Mouse (Mus musculus): Measurements from ENCODE around the gene Bysl. TPM values are rescaled to one million over a fixed set of nuclear protein-coding genes. Genes with fewer than 3 reads are reported as not detected.
"Not testable (repeated sequence)": the region's sequence is repeated elsewhere in the genome, so short reads cannot be mapped to it uniquely, and the experiment has no call there.

Bysl gene
- 43.1 and 45.9 TPM in 2 replicates for polyA plus RNA-seq (2014; fragmentation: Nextera tagmentation; extraction: Ambion mirVana)

DNA sequence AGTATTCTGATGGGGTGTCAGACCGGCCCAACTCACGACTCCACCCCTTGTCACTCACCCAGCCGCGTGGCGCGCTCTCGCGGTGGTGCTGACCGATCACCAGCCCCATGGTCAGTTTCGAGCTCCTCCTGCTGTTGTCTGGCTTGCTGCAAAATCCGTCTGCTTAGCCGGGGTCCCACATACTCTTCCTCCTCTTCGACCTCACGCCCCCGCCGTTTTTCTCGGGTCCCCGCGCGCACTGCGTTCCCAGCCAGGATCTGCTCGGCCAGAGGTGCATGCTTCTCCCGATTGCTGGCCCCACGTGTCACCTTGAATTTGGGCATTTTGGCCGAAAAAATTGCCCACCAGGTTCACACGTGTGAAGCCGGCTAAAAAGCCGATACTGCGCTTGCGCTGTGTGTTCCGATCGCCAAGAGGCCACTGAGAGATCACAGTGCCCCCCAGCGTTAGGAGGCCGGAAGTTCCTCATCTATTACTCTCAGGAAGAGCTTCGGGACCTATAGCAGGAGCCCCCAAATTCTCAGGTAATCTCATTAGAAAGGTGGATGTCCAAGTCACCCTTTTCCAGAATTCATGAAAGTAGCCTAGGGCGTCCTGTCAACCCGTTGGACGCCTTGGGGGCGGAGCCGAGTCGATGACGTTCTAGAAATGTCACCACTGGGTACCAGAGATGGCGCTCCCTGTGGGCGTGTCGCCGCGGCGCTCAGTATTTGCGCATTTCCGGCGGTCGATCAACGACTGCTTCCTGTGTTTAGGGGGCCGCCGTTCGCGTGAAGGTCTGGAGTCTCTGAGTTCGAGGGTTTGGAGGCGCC is at the start of gene Bysl, which contains the start of the genes Med20 and Gm20517:
TSS of gene Bysl (minus strand) at position 644 of the 812 bp plus-strand sequence.
TSS of gene Med20 (plus strand) at position 734 of the 812 bp plus-strand sequence.
TSS of gene Gm20517 (plus strand) at position 741 of the 812 bp plus-strand sequence.
- H3K36me3 ChIP-seq (ENCODE audit: control insufficient read depth, insufficient read depth, low read length) = peaks cover 36% of the 10 kb centered on the region
- under 1% methylated on average over 59 of the region's 59 CpGs for WGBS
- peak; percentile 99 for DNase-seq (ENCODE audit: low spot score)
- peak within 1 kb of the TSS; percentile 92 for H3K4me2 ChIP-seq
- peak within 1 kb of the TSS; percentile 87 for H3K27ac ChIP-seq (ENCODE audit: low read depth, low read length)
- H3K4me1 ChIP-seq (replicated peaks; ENCODE audit: control insufficient read depth, insufficient read depth, low read length) = peaks cover 31% of the 10 kb centered on the region
- peak within 1 kb of the TSS; percentile 76 for H3K4me3 ChIP-seq (ENCODE audit: low read depth, low read length)
- H3K9ac ChIP-seq (ENCODE audit: low read depth, low read length) = peak within 1 kb of the TSS; percentile 72
- peak; percentile 91 for ATAC-seq (replicated peaks; ENCODE audit: low FRiP score)
- no peaks in the 10 kb centered on the region for H3K9me3 ChIP-seq (ENCODE audit: control insufficient read depth, low read length)
- no peaks in the 10 kb centered on the region for H3K27me3 ChIP-seq (replicated peaks; ENCODE audit: control insufficient read depth, insufficient read depth, low read length)

DNA sequence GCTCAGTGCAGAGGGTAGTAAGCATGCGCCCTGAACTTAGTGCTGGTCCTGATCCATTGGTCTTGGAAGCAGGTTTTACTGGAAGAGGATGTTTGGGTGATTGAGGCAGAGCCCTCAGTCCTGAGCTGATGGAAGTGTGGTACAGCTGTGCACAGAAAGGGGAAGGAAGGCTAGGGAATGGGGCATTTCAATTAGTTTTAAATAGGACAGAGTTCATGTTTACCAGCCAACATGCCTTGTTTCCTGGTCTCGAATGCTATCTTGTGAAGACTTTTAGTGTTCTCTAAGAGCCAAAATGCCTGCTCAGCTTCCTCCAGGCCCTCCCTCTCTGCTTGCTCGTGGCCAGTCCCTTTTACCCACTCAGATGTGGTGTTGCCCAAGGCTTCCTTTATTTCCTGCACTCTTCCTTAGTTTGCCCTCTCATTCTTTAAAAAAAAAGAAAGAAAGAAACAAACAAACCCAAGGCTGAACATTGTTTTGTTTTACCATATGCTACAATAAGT is 47.5 kb upstream of the Bysl start:
- no peak overlapping the region for H3K9ac ChIP-seq (ENCODE audit: low read depth, low read length)
- 60% methylated on average over 3 of the region's 3 CpGs for WGBS
- no peak overlapping the region for H3K4me2 ChIP-seq
- H3K4me1 ChIP-seq (replicated peaks; ENCODE audit: control insufficient read depth, insufficient read depth, low read length) = no peaks in the 10 kb centered on the region
- H3K9me3 ChIP-seq (ENCODE audit: control insufficient read depth, low read length) = no peaks in the 10 kb centered on the region
- H3K27me3 ChIP-seq (replicated peaks; ENCODE audit: control insufficient read depth, insufficient read depth, low read length) = no peaks in the 10 kb centered on the region
- no peak for ATAC-seq (replicated peaks; ENCODE audit: low FRiP score)
- no peaks in the 10 kb centered on the region for H3K36me3 ChIP-seq (ENCODE audit: control insufficient read depth, insufficient read depth, low read length)
- no peak overlapping the region for H3K27ac ChIP-seq (ENCODE audit: low read depth, low read length)
- DNase-seq (ENCODE audit: low spot score) = no peak
- H3K4me3 ChIP-seq (ENCODE audit: low read depth, low read length) = no peak overlapping the region

DNA sequence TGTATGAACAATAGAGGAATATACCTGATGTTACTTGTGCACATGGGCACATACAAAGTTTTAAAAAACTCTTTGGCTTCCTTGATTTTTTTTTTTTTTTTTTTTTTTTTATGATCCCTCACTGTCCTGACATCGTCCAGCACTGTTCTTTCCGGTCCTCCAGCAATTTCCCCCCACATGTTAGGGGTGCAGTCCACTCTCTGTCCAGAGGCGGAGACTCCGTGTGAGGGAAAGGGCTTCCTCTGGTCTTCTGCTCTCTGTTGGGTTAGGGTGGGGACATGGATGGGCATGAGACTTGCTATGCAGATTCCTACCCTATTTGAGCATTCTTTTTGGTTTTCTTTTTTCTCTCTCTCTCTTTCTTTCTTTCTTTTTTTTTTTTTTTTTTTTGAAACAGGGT is 46.6 kb upstream of the Bysl start:
- H3K9me3 ChIP-seq (ENCODE audit: control insufficient read depth, low read length) = no peaks in the 10 kb centered on the region

DNA sequence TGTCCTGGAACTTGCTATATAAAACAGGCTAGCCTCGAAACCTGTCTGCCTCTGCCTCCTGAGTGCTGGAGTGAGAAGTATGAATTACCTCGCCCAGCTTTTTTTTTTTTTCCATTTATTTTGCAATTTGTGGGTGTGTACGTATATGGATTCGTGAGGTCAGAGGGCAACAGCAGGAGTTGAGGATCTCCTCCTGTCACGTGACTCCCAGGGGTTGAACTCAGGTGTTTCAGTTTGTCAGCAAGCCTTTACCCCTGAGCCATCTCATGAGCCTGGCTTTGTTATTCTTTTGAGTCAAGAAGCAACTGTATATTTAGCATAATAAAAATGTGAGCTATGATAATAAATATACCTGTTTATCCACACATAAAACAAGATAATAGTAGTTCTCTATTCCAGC is 44.4 kb upstream of the Bysl start:
- Histone ChIP-seq H3K36me3 (ENCODE audit: control insufficient read depth, insufficient read depth, low read length) (no peaks in the 10 kb centered on the region), H3K4me2 (no peak overlapping the region), H3K4me1 (replicated peaks; ENCODE audit: control insufficient read depth, insufficient read depth, low read length) (no peaks in the 10 kb centered on the region), H3K4me3 (ENCODE audit: low read depth, low read length) (no peak overlapping the region), H3K9ac (ENCODE audit: low read depth, low read length) (no peak overlapping the region), H3K9me3 (ENCODE audit: control insufficient read depth, low read length) (no peaks in the 10 kb centered on the region), H3K27ac (ENCODE audit: low read depth, low read length) (no peak overlapping the region), H3K27me3 (replicated peaks; ENCODE audit: control insufficient read depth, insufficient read depth, low read length) (no peaks in the 10 kb centered on the region)
- WGBS = 83% methylated on average over 5 of the region's 5 CpGs
- no peak for DNase-seq (ENCODE audit: low spot score)
- no peak for ATAC-seq (replicated peaks; ENCODE audit: low FRiP score)

More for the DNA sequence above, 46.6 kb upstream of the Bysl start:
- Histone ChIP-seq H3K27ac (ENCODE audit: low read depth, low read length) (no peak overlapping the region), H3K27me3 (replicated peaks; ENCODE audit: control insufficient read depth, insufficient read depth, low read length) (no peaks in the 10 kb centered on the region), H3K4me1 (replicated peaks; ENCODE audit: control insufficient read depth, insufficient read depth, low read length) (no peaks in the 10 kb centered on the region), H3K4me3 (ENCODE audit: low read depth, low read length) (no peak overlapping the region), H3K4me2 (no peak overlapping the region), H3K36me3 (ENCODE audit: control insufficient read depth, insufficient read depth, low read length) (no peaks in the 10 kb centered on the region), H3K9ac (ENCODE audit: low read depth, low read length) (no peak overlapping the region)
- DNase-seq (ENCODE audit: low spot score) (no peak), ATAC-seq (replicated peaks; ENCODE audit: low FRiP score) (no peak)
- WGBS = 80% methylated on average over 4 of the region's 4 CpGs

DNA sequence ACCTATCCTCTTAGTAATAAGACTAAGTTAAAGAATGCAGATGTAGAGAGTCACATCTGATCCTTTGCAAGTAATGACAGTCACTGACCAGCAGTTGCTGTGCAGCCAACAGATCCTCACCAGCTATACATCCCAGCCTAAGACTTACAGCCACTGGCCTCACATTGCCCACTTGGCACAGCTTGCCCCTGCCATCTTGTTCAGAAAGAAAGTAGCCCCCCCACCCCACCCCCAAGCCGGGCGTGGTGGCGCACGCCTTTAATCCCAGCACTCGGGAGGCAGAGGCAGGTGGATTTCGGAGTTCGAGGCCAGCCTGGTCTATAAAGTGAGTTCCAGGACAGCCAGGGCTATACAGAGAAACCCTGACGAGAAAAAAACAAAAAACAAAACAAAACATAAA is 43.1 kb upstream of the Bysl start:
- not testable (repeated sequence) for H3K4me3 ChIP-seq (ENCODE audit: low read depth, low read length); H3K9ac ChIP-seq (ENCODE audit: low read depth, low read length); H3K4me2 ChIP-seq; H3K27ac ChIP-seq (ENCODE audit: low read depth, low read length); H3K36me3 ChIP-seq (ENCODE audit: control insufficient read depth, insufficient read depth, low read length); ATAC-seq (replicated peaks; ENCODE audit: low FRiP score); H3K4me1 ChIP-seq (replicated peaks; ENCODE audit: control insufficient read depth, insufficient read depth, low read length); DNase-seq (ENCODE audit: low spot score); H3K9me3 ChIP-seq (ENCODE audit: control insufficient read depth, low read length); H3K27me3 ChIP-seq (replicated peaks; ENCODE audit: control insufficient read depth, insufficient read depth, low read length)
- WGBS = 93% methylated on average over 8 of the region's 8 CpGs

DNA sequence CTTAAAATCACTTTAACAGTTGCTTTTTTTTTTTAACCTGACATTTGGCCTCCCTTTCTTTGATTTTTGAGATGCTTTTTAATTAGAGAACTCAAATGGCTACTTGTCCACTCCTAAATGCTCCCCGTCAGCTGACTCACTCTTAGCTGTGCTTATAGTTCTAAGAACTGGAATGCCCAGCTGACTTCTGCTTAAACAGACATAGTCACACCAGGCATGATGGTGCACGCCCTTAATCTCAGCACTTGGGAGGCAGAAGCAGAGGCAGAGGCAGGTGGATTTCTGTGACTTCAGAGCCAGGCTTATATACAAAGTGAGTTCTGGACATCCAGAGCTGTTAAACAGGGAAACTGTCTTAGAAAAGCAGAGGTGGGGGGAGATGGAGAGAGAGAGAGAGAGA is 40.7 kb upstream of the Bysl start:
- H3K36me3 ChIP-seq (ENCODE audit: control insufficient read depth, insufficient read depth, low read length) = no peaks in the 10 kb centered on the region
- ATAC-seq (replicated peaks; ENCODE audit: low FRiP score) (no peak), DNase-seq (ENCODE audit: low spot score) (no peak)
- WGBS = 82% methylated on average over 2 of the region's 2 CpGs
- H3K4me1 ChIP-seq (replicated peaks; ENCODE audit: control insufficient read depth, insufficient read depth, low read length) = 0 out of 2 replicates have a peak, but pooled peaks cover 3% of the 10 kb centered on the region
- H3K27ac ChIP-seq (ENCODE audit: low read depth, low read length) = no peak overlapping the region
- no peaks in the 10 kb centered on the region for H3K9me3 ChIP-seq (ENCODE audit: control insufficient read depth, low read length)
- no peak overlapping the region for H3K4me2 ChIP-seq
- H3K9ac ChIP-seq (ENCODE audit: low read depth, low read length) = no peak overlapping the region
- H3K27me3 ChIP-seq (replicated peaks; ENCODE audit: control insufficient read depth, insufficient read depth, low read length) = no peaks in the 10 kb centered on the region
- H3K4me3 ChIP-seq (ENCODE audit: low read depth, low read length) = no peak overlapping the region

DNA sequence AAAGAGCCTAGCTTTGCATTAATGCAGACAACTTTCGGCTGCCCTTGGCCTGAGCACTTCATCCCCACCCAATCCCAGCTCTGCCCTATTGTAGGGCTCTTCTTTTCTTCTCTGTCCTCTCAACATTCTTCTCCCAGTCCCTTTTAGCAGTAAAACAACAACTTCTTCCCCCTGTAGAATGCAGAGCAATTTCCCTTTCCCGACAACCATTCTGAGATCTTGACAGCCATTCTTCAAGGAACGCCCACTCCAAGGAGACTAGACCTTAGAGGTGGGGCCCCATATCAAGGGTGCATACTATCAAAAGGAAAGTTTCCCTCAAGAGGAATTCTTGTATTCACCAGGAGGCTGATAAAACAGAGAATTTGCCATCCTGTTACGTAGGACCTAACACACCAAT is 37.7 kb upstream of the Bysl start:
- Histone ChIP-seq H3K4me3 (ENCODE audit: low read depth, low read length) (no peak overlapping the region), H3K9ac (ENCODE audit: low read depth, low read length) (no peak overlapping the region), H3K27me3 (replicated peaks; ENCODE audit: control insufficient read depth, insufficient read depth, low read length) (no peaks in the 10 kb centered on the region), H3K27ac (ENCODE audit: low read depth, low read length) (no peak overlapping the region), H3K4me2 (no peak overlapping the region), H3K9me3 (ENCODE audit: control insufficient read depth, low read length) (no peaks in the 10 kb centered on the region), H3K4me1 (replicated peaks; ENCODE audit: control insufficient read depth, insufficient read depth, low read length) (0 out of 2 replicates have a peak, but pooled peaks cover 3% of the 10 kb centered on the region), H3K36me3 (ENCODE audit: control insufficient read depth, insufficient read depth, low read length) (no peaks in the 10 kb centered on the region)
- ATAC-seq (replicated peaks; ENCODE audit: low FRiP score) (no peak), DNase-seq (ENCODE audit: low spot score) (no peak)
- 69% methylated on average over 4 of the region's 4 CpGs for WGBS

DNA sequence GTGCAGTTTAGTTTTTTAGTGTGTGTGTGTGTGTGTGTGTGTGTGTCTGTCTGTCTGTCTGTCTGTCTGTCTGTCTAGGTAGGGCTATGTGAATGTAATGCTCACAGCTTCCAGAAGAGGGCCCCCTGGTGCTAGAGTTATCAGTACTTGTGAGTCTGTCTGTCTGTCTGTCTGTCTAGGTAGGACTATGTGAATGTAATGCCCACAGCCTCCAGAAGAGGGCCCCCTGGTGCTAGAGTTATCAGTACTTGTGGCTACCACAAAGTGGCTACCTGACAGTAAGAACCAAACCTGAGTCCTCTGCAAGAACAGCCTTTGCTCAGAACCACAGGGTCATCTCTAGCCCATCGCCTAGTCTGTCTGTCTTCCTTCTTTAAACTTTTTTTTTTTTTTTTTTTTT is 35.4 kb upstream of the Bysl start:
- H3K27me3 ChIP-seq (replicated peaks; ENCODE audit: control insufficient read depth, insufficient read depth, low read length) = no peaks in the 10 kb centered on the region
- DNase-seq (ENCODE audit: low spot score) = peak; percentile 59
- H3K27ac ChIP-seq (ENCODE audit: low read depth, low read length) = no peak overlapping the region
- peak; percentile 29; the same call in 1 of the 2 replicates for ATAC-seq (replicated peaks; ENCODE audit: low FRiP score)
- WGBS = 80% methylated on average over 1 of the region's 1 CpGs
- no peak overlapping the region for H3K4me2 ChIP-seq
- H3K4me3 ChIP-seq (ENCODE audit: low read depth, low read length) = no peak overlapping the region
- no peaks in the 10 kb centered on the region for H3K9me3 ChIP-seq (ENCODE audit: control insufficient read depth, low read length)
- H3K9ac ChIP-seq (ENCODE audit: low read depth, low read length) = no peak overlapping the region
- H3K36me3 ChIP-seq (ENCODE audit: control insufficient read depth, insufficient read depth, low read length) = no peaks in the 10 kb centered on the region
- H3K4me1 ChIP-seq (replicated peaks; ENCODE audit: control insufficient read depth, insufficient read depth, low read length) = 0 out of 2 replicates have a peak, but pooled peaks cover 3% of the 10 kb centered on the region
